Mouse (Mus musculus): ENCODE results near the gene Fam72a. TPM values are rescaled to one million over a fixed set of nuclear protein-coding genes. Genes with fewer than 3 reads are reported as not detected.

The Fam72a gene
- polyA plus RNA-seq, 1 experiment from 2014 or later = 1.1 TPM

DNA sequence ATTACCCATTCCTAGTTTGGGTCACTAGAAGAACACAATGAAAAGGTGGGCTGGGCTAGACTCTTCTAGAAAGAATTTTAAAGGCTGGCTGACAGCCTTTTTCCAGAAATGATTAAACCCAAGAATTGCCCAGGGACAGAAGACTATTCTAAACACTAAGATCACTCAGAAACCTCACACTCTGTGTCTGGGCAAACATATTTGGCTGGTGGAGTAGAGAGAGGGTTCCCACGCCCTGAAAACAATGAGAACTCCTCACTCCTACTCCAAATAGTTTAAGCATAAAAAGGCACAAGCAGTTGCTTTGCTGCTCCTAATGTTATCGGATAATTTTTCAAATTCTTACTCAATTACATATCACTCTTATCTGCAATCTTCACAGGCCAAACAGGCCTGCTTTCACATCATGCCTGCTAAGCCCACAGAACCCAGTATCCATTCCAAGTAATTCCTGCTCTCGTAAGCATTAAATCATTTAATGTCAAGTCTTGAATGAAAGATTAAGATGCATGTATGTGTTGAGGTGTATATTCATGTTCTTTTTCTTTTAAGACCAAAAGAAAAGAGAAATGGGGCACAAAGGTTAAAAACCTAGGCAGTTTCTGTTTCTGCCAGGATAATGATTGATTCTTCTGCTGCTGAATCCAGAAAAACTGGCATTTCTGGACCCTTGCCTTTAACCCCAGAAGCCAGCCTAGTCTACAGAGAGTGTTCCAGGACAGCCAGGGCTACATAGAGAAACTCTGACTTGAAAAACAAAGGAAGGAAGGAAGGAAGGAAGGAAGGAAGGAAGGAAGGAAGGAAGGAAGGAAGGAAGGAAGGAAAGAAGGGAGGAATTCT, 15.8 kb upstream of the Fam72a start:
- no peaks in the 10 kb centered on the region for H3K36me3 ChIP-seq (ENCODE audit: insufficient read depth, low read length)
- ATAC-seq (no peak; the same call in 1 of the 2 replicates), DNase-seq (ENCODE audit: low spot score) (no peak)
- H3K9me3 ChIP-seq (ENCODE audit: low read length) = no peaks in the 10 kb centered on the region
- TF ChIP-seq EP300 (IDR thresholded peaks at IDR 0.05) (peak; percentile 70), CTCF (IDR thresholded peaks at IDR 0.05) (no peak)
- H3K4me1 ChIP-seq (ENCODE audit: insufficient read depth, low read depth, low read length) = peaks cover 4% of the 10 kb centered on the region; the same call in 1 of the 2 replicates
- WGBS = 47% methylated on average over 3 of the region's 3 CpGs
- H3K27me3 ChIP-seq (replicated peaks; ENCODE audit: insufficient read depth, low read length) = no peaks in the 10 kb centered on the region
- no peak overlapping the region for H3K27ac ChIP-seq (ENCODE audit: low read length)
- no peak overlapping the region for H3K9ac ChIP-seq (replicated peaks; ENCODE audit: low read depth)
- H3K4me2 ChIP-seq (replicated peaks; ENCODE audit: low read depth, low read length) = no peak overlapping the region
- H3K4me3 ChIP-seq (ENCODE audit: low read depth, low read length) = no peak overlapping the region

DNA sequence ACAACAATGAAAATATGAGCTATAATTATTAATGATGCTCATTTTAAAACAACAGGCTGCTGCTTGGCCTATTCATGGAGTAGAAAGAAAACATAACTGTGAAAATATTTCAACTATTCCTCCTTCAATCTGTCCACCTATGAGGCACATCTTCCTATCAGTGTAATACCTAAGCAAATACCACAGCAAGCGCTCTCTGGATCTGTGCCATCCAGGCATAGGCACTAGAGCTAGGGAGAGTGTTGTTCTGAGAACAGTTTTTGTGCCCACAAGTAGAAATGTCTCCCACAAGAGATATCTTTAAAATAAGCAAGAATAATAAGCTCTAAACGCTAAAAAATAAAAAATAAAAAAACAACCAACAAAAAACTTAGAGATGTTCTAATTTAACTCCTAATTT, 14.6 kb upstream of the Fam72a start:
- no peak overlapping the region for H3K27ac ChIP-seq (ENCODE audit: low read length)
- no peak for ATAC-seq
- no peaks in the 10 kb centered on the region for H3K27me3 ChIP-seq (replicated peaks; ENCODE audit: insufficient read depth, low read length)
- no peak overlapping the region for H3K9ac ChIP-seq (replicated peaks; ENCODE audit: low read depth)
- TF ChIP-seq CTCF (IDR thresholded peaks at IDR 0.05) (no peak), EP300 (IDR thresholded peaks at IDR 0.05) (0 out of 2 replicates have a peak, but pooled peaks have one; percentile 9)
- 70% methylated on average over 2 of the region's 2 CpGs for WGBS
- no peak overlapping the region for H3K4me3 ChIP-seq (ENCODE audit: low read depth, low read length)
- H3K4me2 ChIP-seq (replicated peaks; ENCODE audit: low read depth, low read length) = no peak overlapping the region
- peaks cover 4% of the 10 kb centered on the region; the same call in 1 of the 2 replicates for H3K4me1 ChIP-seq (ENCODE audit: insufficient read depth, low read depth, low read length)
- no peaks in the 10 kb centered on the region for H3K36me3 ChIP-seq (ENCODE audit: insufficient read depth, low read length)
- H3K9me3 ChIP-seq (ENCODE audit: low read length) = no peaks in the 10 kb centered on the region
- no peak for DNase-seq (ENCODE audit: low spot score)

DNA sequence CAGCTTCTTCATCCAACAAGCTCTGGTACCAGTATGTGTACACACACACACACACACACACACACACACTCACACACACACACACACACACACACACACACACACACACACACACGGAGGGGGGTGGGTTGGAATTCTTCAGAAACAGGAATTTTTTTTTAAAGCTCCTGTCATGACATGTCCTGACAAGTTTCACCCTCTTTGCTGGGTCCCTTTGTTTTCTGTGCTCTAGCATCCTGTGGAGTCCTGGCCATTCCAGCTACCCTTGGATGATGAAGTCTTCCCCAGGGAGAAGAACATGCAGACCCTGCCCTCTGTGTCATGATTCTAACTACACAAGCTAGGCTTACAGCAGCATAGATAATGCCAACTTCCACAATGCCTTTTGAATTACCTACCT, 13.5 kb upstream of the Fam72a start:
- no peaks in the 10 kb centered on the region for H3K9me3 ChIP-seq (ENCODE audit: low read length)
- no peak for DNase-seq (ENCODE audit: low spot score)
- H3K4me3 ChIP-seq (ENCODE audit: low read depth, low read length) = no peak overlapping the region
- H3K27me3 ChIP-seq (replicated peaks; ENCODE audit: insufficient read depth, low read length) = no peaks in the 10 kb centered on the region
- H3K4me2 ChIP-seq (replicated peaks; ENCODE audit: low read depth, low read length) = no peak overlapping the region
- no peak for ATAC-seq
- WGBS = 63% methylated on average over 1 of the region's 1 CpGs
- H3K4me1 ChIP-seq (ENCODE audit: insufficient read depth, low read depth, low read length) = peaks cover 4% of the 10 kb centered on the region; the same call in 1 of the 2 replicates
- H3K9ac ChIP-seq (replicated peaks; ENCODE audit: low read depth) = no peak overlapping the region
- H3K36me3 ChIP-seq (ENCODE audit: insufficient read depth, low read length) = no peaks in the 10 kb centered on the region
- TF ChIP-seq EP300 (IDR thresholded peaks at IDR 0.05) (no peak), CTCF (IDR thresholded peaks at IDR 0.05) (no peak)
- no peak overlapping the region for H3K27ac ChIP-seq (ENCODE audit: low read length)

DNA sequence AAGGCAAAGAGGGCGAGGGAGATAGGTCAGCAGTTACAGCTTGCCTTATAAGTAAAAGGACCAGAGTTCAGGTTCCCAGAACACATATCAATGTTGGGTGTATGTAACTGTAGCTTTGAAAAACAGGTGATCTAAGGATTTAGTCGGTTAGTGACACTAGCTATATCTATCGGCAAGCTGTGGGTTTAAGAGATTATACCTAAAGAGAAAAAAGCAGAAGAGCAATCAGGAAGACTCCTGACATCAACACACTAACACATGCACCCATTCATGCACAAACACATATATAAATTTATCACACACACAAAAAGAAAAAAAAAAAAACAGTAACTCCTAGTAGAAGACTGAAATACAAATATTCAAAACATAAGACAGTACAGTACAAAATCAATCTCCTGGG, 11.1 kb upstream of the Fam72a start:
- no peak overlapping the region for H3K27ac ChIP-seq (ENCODE audit: low read length)
- no peaks in the 10 kb centered on the region for H3K27me3 ChIP-seq (replicated peaks; ENCODE audit: insufficient read depth, low read length)
- no peaks in the 10 kb centered on the region for H3K36me3 ChIP-seq (ENCODE audit: insufficient read depth, low read length)
- H3K4me2 ChIP-seq (replicated peaks; ENCODE audit: low read depth, low read length) = no peak overlapping the region
- 91% methylated on average over 3 of the region's 3 CpGs for WGBS
- no peak for DNase-seq (ENCODE audit: low spot score)
- H3K4me3 ChIP-seq (ENCODE audit: low read depth, low read length) = no peak overlapping the region
- H3K9ac ChIP-seq (replicated peaks; ENCODE audit: low read depth) = no peak overlapping the region
- peaks cover 4% of the 10 kb centered on the region; the same call in 1 of the 2 replicates for H3K4me1 ChIP-seq (ENCODE audit: insufficient read depth, low read depth, low read length)
- H3K9me3 ChIP-seq (ENCODE audit: low read length) = no peaks in the 10 kb centered on the region
- TF ChIP-seq EP300 (IDR thresholded peaks at IDR 0.05) (no peak), CTCF (IDR thresholded peaks at IDR 0.05) (no peak)
- no peak for ATAC-seq

DNA sequence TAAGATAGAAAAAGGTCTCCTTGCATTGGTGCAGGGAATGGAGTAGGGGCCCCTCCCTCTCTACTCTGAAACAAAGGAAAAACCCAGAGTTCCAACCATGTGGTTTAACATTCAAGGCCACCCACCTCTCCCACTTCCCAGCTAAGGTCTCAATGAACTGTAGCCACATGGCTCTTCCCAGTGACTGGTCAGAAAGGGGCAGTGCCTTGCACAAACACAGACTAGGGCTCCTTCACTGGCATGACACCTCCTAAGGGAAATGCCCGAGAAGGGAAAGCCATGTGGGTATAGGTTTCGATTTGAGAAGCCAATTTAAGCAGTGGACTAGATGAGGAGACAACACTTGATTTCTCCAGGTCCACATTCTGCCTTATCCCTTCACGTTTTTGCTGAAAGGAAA, 3.9 kb upstream of the Fam72a start:
- no peaks in the 10 kb centered on the region for H3K9me3 ChIP-seq (ENCODE audit: low read length)
- H3K9ac ChIP-seq (replicated peaks; ENCODE audit: low read depth) = no peak overlapping the region
- H3K4me2 ChIP-seq (replicated peaks; ENCODE audit: low read depth, low read length) = peak overlapping the region; percentile 89
- peaks cover 25% of the 10 kb centered on the region for H3K4me1 ChIP-seq (ENCODE audit: insufficient read depth, low read depth, low read length)
- DNase-seq (ENCODE audit: low spot score) (no peak), ATAC-seq (no peak)
- H3K27me3 ChIP-seq (replicated peaks; ENCODE audit: insufficient read depth, low read length) = no peaks in the 10 kb centered on the region
- no peak overlapping the region for H3K4me3 ChIP-seq (ENCODE audit: low read depth, low read length)
- H3K27ac ChIP-seq (ENCODE audit: low read length) = no peak overlapping the region
- TF ChIP-seq EP300 (IDR thresholded peaks at IDR 0.05) (no peak), CTCF (IDR thresholded peaks at IDR 0.05) (no peak)
- H3K36me3 ChIP-seq (ENCODE audit: insufficient read depth, low read length) = no peaks in the 10 kb centered on the region
- 32% methylated on average over 3 of the region's 3 CpGs for WGBS

DNA sequence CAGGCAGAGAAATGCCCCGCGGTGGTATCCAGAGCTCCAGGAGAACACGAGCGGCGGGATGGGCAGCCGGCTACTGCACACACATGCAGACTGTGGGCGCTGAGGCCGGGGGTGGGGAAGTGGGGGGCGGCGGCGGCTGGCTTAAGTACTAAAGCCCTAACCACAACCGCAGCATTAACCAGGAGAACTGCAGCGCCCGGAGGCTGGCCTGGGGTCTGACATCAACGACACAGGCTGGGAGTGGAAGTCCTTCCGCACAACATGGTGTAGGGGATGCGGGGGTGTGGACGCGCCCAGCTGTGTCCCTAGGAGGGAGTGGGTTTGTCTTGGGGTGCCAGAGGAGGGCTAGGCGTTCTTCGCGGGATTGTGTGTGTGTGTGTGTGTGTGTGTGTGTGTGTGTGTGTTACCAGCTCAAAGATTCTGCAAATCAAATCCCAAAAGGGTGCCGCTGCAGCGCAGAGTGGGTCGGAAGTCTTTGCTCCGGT, 2.6 kb upstream of the Fam72a start:
- no peaks in the 10 kb centered on the region for H3K9me3 ChIP-seq (ENCODE audit: low read length)
- peak overlapping the region; percentile 66 for H3K9ac ChIP-seq (replicated peaks; ENCODE audit: low read depth)
- H3K4me3 ChIP-seq (ENCODE audit: low read depth, low read length) = peak overlapping the region; percentile 77
- peaks cover 28% of the 10 kb centered on the region for H3K4me1 ChIP-seq (ENCODE audit: insufficient read depth, low read depth, low read length)
- no peak for ATAC-seq
- H3K27me3 ChIP-seq (replicated peaks; ENCODE audit: insufficient read depth, low read length) = no peaks in the 10 kb centered on the region
- DNase-seq (ENCODE audit: low spot score) = peak; percentile 50
- H3K4me2 ChIP-seq (replicated peaks; ENCODE audit: low read depth, low read length) = peak overlapping the region; percentile 89
- H3K36me3 ChIP-seq (ENCODE audit: insufficient read depth, low read length) = no peaks in the 10 kb centered on the region
- TF ChIP-seq CTCF (IDR thresholded peaks at IDR 0.05) (no peak), EP300 (IDR thresholded peaks at IDR 0.05) (no peak)
- 3% methylated on average over 25 of the region's 26 CpGs for WGBS
- H3K27ac ChIP-seq (ENCODE audit: low read length) = peak overlapping the region; percentile 94

Data from lung, postnatal 0 days (tissue).